Mouse (Mus musculus) liver, embryonic 11.5 days (tissue): ENCODE results near the gene Atox1. TPM values are rescaled to one million over a fixed set of nuclear protein-coding genes. Genes with fewer than 3 reads are reported as not detected.

ENCODE experiments used
- ATAC-seq: fragments of 200-750 bp; cut with Nextera tagmentation; replicated peaks from 2 replicates; pipeline ENCODE4 v1.8.0; 2017; ENCODE audit warnings: moderate number of reproducible peaks, mild to moderate bottlenecking, moderate TSS enrichment, moderate library complexity; ENCODE audit not compliant: low FRiP score
- DNase-seq: peaks from one replicate; pipeline ENCODE4 v3.0.0-alpha.2; 2017; ENCODE audit warnings: low spot score
- H3K27ac ChIP-seq: fragments of 300-500 bp; sonication (generic); 2 replicates; pipeline ENCODE4 v1.5.1; 2014; ENCODE audit warnings: mild to moderate bottlenecking, low read depth, low read length, control low read depth
- H3K27me3 ChIP-seq: fragments of 300-500 bp; sonication (generic); replicated peaks from 2 replicates; pipeline ENCODE4 v1.6.1; 2014; ENCODE audit warnings: low read length, mixed read lengths; ENCODE audit not compliant: control insufficient read depth, insufficient read depth
- H3K36me3 ChIP-seq: fragments of 300-500 bp; sonication (generic); 2 replicates; pipeline ENCODE4 v1.6.1; 2014; ENCODE audit warnings: mild to moderate bottlenecking, low read length, moderate library complexity, mixed read lengths; ENCODE audit not compliant: control insufficient read depth, insufficient read depth
- H3K4me1 ChIP-seq: fragments of 300-500 bp; sonication (generic); replicated peaks from 2 replicates; pipeline ENCODE4 v1.6.1; 2014; ENCODE audit warnings: low read length, mixed read lengths; ENCODE audit not compliant: control insufficient read depth, insufficient read depth
- H3K4me2 ChIP-seq: fragments of 300-500 bp; sonication (generic); 2 replicates; pipeline ENCODE4 v1.6.1; 2014; ENCODE audit warnings: mild to moderate bottlenecking, control low read depth, moderate library complexity
- H3K4me3 ChIP-seq: fragments of 300-500 bp; sonication (generic); 2 replicates; pipeline ENCODE4 v1.5.1; 2014; ENCODE audit warnings: low read depth, low read length, control low read depth
- H3K9ac ChIP-seq: fragments of 300-500 bp; sonication (generic); 2 replicates; pipeline ENCODE4 v1.6.1; 2014; ENCODE audit warnings: low read depth, low read length, control low read depth
- H3K9me3 ChIP-seq: fragments of 300-500 bp; sonication (generic); 2 replicates; pipeline ENCODE4 v1.6.1; 2016; ENCODE audit warnings: low read length, inconsistent platforms, mixed read lengths; ENCODE audit not compliant: control insufficient read depth
- WGBS: fragments of 180-500 bp; shearing (Covaris S2); extraction: QIAGEN DNeasy Blood & Tissue Kit; methylation state at CpG from one replicate; pipeline ENCODE4 v1.1.7; 2014; 5-methylcytosine and 5-hydroxymethylcytosine counted together
- microRNA-seq: library from miRNA; unstranded; fragments of <30 nt; microRNA quantifications from one replicate; pipeline ENCODE4, GENCODE M21; 2017; ENCODE audit warnings: borderline number of aligned reads
- polyA plus RNA-seq: library from polyadenylated mRNA; unstranded; fragments of >200 nt; fragmentation: Nextera tagmentation; extraction: Ambion mirVana; gene quantifications from 2 replicates; pipeline ENCODE4 v1.2.1, GENCODE M21; 2014

Atox1 gene
- polyA plus RNA-seq, 1 experiment from 2014 or later, result 270 TPM

DNA sequence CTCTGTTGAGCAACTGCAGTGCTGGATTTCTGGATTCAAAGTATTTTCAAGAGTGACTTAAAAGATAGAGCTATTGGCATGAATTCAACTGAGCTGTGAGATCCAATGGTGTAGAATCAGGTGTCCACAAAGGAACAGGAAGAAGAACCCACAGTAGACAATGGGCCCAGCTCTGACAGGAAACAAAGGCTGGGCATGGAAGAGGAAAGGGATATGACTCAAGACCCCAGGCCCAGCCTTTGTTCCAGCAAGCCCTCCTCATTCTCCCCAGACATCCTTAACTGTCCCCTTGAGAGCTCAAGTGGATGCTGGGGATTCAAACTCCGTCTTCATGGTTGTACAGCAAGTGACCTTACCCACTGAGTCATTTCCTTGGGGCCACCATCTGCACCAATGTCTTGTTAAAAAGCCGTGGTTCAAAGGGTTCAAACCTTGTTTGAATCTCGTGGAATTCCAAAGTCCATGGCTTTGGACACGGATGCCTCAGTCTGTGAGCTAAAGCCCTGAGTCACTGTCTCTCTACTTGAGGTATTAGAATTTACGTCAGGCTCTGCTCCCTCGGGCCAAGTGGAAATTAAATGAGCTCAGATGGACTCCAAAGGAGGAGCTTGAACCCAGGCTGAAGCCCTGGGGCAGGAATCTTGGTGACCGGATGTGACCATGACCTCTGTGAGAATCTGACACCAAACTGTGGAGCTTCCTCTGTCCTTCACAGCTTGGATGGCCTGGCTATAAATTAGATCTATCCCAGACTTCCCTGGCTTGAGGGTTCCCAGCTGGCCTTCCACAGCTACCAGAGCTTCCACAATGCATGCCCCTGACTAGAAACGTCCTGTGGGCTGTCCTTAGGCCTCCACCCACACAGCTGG is 55.2 kb downstream of the Atox1 start:
- DNase-seq, result no peak
- no peak overlapping the region for H3K4me3 ChIP-seq
- peaks cover 30% of the 10 kb centered on the region for H3K36me3 ChIP-seq
- peak overlapping the region; percentile 38; the same call in 1 of the 2 replicates for H3K27ac ChIP-seq
- ATAC-seq, result no peak
- 56% methylated on average over 8 of the region's 8 CpGs for WGBS
- no peaks in the 10 kb centered on the region for H3K4me1 ChIP-seq
- no peaks in the 10 kb centered on the region for H3K27me3 ChIP-seq
- H3K9me3 ChIP-seq, result no peaks in the 10 kb centered on the region
- H3K9ac ChIP-seq, result no peak overlapping the region
- no peak overlapping the region for H3K4me2 ChIP-seq

DNA sequence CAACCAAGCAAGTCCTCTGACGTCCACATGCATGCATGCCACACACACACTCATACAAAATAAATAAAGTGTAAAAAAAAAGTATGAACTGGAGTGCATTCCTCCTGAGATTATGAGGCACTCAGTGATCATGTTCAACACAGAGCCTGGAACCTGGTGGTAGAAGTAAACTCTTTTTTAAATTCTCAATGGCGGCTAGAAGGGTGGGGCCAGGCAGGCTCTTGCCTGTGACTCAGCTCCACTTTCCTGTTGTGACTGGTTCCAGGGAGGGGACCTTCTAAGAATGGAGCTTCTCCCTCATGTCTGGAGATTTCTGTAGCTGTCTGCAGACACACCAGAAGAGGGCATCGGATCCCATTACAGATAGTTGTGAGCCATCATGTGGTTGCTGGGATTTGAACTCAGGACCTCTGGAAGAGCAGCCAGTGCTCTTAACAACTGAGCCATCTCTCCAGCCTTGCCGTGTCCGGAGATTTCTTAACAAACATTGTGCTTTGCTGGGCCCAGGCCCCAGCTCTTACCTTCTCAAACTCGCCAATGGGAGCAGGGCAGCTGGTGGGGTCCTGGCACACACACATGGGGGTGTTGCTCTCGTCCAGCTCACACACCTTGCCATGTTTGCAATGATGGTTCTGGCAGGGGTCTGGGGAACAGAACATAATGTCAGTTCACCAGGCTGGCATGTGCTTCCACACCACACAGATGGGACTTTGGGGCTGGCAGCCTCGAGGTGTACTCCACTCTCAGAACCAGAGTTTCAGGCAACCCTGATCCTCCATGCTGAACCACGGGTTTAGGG is 56.2 kb downstream of the Atox1 start:
- H3K36me3 ChIP-seq, result peaks cover 28% of the 10 kb centered on the region
- DNase-seq, result no peak
- 73% methylated on average over 9 of the region's 9 CpGs for WGBS

DNA sequence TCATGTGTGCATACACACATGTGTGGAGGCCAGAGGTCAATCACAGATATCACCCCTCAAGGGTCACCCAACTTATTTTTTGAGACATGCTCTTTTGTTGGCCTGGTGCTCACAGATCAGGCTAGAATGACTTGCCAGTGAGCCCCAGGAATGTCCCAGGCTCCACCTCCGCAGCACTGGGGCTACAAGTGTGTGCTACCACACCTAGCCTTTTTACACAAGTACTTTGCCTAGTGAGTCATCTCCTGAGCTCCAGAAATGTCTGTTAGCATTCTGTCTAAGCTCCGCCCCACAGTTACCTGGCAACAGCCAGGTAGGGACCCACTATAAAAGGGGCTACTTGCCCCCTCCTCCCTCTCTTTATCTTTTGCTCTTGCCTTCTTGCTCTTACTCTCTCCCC is 60.2 kb downstream of the Atox1 start:
- DNase-seq (no peak), ATAC-seq (no peak)
- peaks cover 24% of the 10 kb centered on the region; the same call in 1 of the 2 replicates for H3K36me3 ChIP-seq

More for the DNA sequence above, 56.2 kb downstream of the Atox1 start:
- ATAC-seq, result no peak
- peak overlapping the region; percentile 38; the same call in 1 of the 2 replicates for H3K27ac ChIP-seq
- no peaks in the 10 kb centered on the region for H3K27me3 ChIP-seq
- H3K4me2 ChIP-seq, result no peak overlapping the region
- no peaks in the 10 kb centered on the region for H3K4me1 ChIP-seq
- no peak overlapping the region for H3K9ac ChIP-seq
- H3K9me3 ChIP-seq, result no peaks in the 10 kb centered on the region
- no peak overlapping the region for H3K4me3 ChIP-seq

DNA sequence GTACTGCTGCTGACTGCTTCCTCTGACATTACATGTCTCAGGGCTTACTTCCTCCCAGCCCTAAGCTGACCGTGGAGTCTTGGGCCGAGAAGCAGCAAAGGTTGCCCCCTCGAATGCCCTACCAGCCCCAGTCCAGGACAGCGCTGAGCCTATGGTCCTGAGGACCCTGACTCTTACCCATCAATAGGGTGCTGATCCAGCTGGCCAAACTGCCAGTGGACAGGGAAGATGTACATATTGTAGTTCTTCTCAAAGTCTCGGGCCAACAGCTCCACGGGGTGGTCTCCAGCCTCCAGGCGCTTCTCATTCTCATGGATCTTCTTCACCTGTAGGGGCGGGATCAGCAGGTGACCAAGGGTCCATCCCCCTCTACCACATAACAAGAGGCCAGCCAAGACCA is 62.7 kb downstream of the Atox1 start:
- Histone ChIP-seq H3K4me1 (no peaks in the 10 kb centered on the region), H3K36me3 (peaks cover 18% of the 10 kb centered on the region; the same call in 1 of the 2 replicates), H3K27ac (no peak overlapping the region), H3K4me2 (no peak overlapping the region), H3K4me3 (no peak overlapping the region), H3K27me3 (no peaks in the 10 kb centered on the region), H3K9me3 (no peaks in the 10 kb centered on the region), H3K9ac (no peak overlapping the region)
- DNase-seq (no peak), ATAC-seq (no peak)
- WGBS, result 86% methylated on average over 8 of the region's 8 CpGs

More for the DNA sequence above, 60.2 kb downstream of the Atox1 start:
- H3K4me3 ChIP-seq, result no peak overlapping the region
- H3K9ac ChIP-seq, result no peak overlapping the region
- no peaks in the 10 kb centered on the region for H3K4me1 ChIP-seq
- H3K27me3 ChIP-seq, result no peaks in the 10 kb centered on the region
- no peaks in the 10 kb centered on the region for H3K9me3 ChIP-seq
- H3K4me2 ChIP-seq, result no peak overlapping the region
- 86% methylated on average over 2 of the region's 2 CpGs for WGBS
- H3K27ac ChIP-seq, result no peak overlapping the region

DNA sequence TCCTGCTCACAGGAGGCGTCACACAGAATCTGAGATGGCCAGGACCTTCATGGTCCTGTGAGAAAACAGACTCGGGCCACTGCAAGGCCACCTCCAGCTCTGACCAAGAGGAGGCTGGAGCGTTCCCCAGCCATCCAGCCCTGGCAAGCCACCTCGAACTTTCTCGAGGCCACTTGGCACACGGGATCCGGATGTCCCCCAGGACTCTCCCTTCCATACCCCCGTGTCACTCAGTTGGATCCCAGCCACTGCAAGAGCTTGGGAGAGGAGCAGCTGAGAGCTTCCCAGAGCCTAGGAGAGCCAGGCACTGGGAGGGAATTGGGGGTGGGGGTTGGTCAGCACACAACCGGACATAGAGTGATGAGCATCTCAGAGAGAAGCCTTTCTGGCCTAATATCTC is 63.6 kb downstream of the Atox1 start:
- DNase-seq (no peak), ATAC-seq (no peak)
- H3K27me3 ChIP-seq, result no peaks in the 10 kb centered on the region
- peaks cover 15% of the 10 kb centered on the region; the same call in 1 of the 2 replicates for H3K36me3 ChIP-seq
- H3K4me2 ChIP-seq, result no peak overlapping the region
- H3K9ac ChIP-seq, result no peak overlapping the region
- H3K9me3 ChIP-seq, result no peaks in the 10 kb centered on the region
- H3K4me1 ChIP-seq, result no peaks in the 10 kb centered on the region
- no peak overlapping the region for H3K27ac ChIP-seq
- no peak overlapping the region for H3K4me3 ChIP-seq
- WGBS, result 79% methylated on average over 9 of the region's 9 CpGs

DNA sequence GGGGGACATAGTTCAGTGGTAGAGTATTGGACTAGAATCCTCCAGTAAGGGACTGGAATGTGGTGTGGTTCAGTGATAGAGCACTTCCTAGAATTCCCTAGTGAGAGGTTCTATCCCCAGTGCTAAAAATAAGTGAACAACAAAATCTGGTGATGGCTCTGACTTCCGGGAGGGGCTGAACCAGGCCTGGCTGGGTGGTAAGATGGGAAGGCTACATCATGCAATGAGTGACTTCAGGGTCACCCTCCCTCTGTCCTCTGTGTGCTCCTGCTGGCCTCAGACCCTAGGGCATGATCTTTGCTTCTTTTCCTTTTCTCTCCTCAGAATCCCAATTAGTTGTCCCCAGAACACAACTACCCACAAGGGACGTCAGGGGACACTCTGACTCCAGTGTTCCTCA is 64.0 kb downstream of the Atox1 start:
- Histone ChIP-seq H3K4me3 (no peak overlapping the region), H3K9me3 (no peaks in the 10 kb centered on the region), H3K36me3 (peaks cover 14% of the 10 kb centered on the region; the same call in 1 of the 2 replicates), H3K27me3 (no peaks in the 10 kb centered on the region), H3K4me1 (no peaks in the 10 kb centered on the region), H3K9ac (no peak overlapping the region), H3K27ac (no peak overlapping the region), H3K4me2 (no peak overlapping the region)
- ATAC-seq (no peak), DNase-seq (no peak)
- WGBS, result 81% methylated on average over 2 of the region's 2 CpGs

Small RNAs within 50 kb of the gene (microRNA-seq; reads per million reads assigned to microRNA genes)
- gene Mir7652, result not detected

Other genes with a start within 250 kb of the Atox1 start
- not detected in 2 replicates for gene Fat2, start 124.7 kb downstream of the Atox1 start, polyA plus RNA-seq
- 300 and 334 TPM in 2 replicates for gene Sparc, start 38.1 kb downstream of the Atox1 start, polyA plus RNA-seq
- gene G3bp1, start 8.4 kb upstream of the Atox1 start, polyA plus RNA-seq, result 204 and 223 TPM in 2 replicates
- gene Glra1, start 147.0 kb upstream of the Atox1 start, polyA plus RNA-seq, result not detected in 2 replicates